Mouse (Mus musculus) stomach, embryonic 14.5 days (tissue): Measurements from ENCODE around the gene Dsn1. TPM values are rescaled to one million over a fixed set of nuclear protein-coding genes. Genes with fewer than 3 reads are reported as not detected.

Source experiments
- ATAC-seq: fragments of 200-750 bp; cut with Nextera tagmentation; 2 replicates; pipeline ENCODE4 v1.8.0; 2017; ENCODE audit warnings: low read depth, moderate TSS enrichment; ENCODE audit not compliant: insufficient number of reproducible peaks, insufficient read depth, low FRiP score
- H3K27ac ChIP-seq: fragments of 300-500 bp; sonication (generic); 2 replicates; pipeline ENCODE4 v1.5.1; 2014; ENCODE audit warnings: mild to moderate bottlenecking, low read length, moderate library complexity, mixed read lengths
- H3K27me3 ChIP-seq: fragments of 300-500 bp; sonication (generic); 2 replicates; pipeline ENCODE4 v1.6.1; 2014; ENCODE audit warnings: low read length, control low read depth, mixed read lengths; ENCODE audit not compliant: control insufficient read depth, insufficient read depth
- H3K36me3 ChIP-seq: fragments of 300-500 bp; sonication (generic); 2 replicates; pipeline ENCODE4 v1.6.1; 2014; ENCODE audit warnings: mild to moderate bottlenecking, control low read depth, low read length, moderate library complexity, mixed read lengths; ENCODE audit not compliant: control insufficient read depth, insufficient read depth
- H3K4me1 ChIP-seq: fragments of 300-500 bp; sonication (generic); 2 replicates; pipeline ENCODE4 v1.6.1; 2014; ENCODE audit warnings: low read length, control low read depth, mixed read lengths; ENCODE audit not compliant: control insufficient read depth, insufficient read depth
- H3K4me2 ChIP-seq: fragments of 300-500 bp; sonication (generic); replicated peaks from 2 replicates; pipeline ENCODE4 v1.6.1; 2014; ENCODE audit warnings: low read depth, low read length, control low read depth
- H3K4me3 ChIP-seq: fragments of 300-500 bp; sonication (generic); 2 replicates; pipeline ENCODE4 v1.5.1; 2014; ENCODE audit warnings: low read depth, low read length, control low read depth
- H3K9ac ChIP-seq: fragments of 300-500 bp; sonication (generic); replicated peaks from 2 replicates; pipeline ENCODE4 v1.6.1; 2014; ENCODE audit warnings: low read depth, mild to moderate bottlenecking, control low read depth, low read length, moderate library complexity, mixed read lengths
- H3K9me3 ChIP-seq: fragments of 300-500 bp; sonication (generic); 2 replicates; pipeline ENCODE4 v1.6.1; 2016; ENCODE audit warnings: low read depth, low read length, control low read depth; ENCODE audit not compliant: control insufficient read depth
- WGBS: fragments of 180-500 bp; shearing (Covaris S2); extraction: QIAGEN DNeasy Blood & Tissue Kit; methylation state at CpG from one replicate; pipeline ENCODE4 v1.1.7; 2014; 5-methylcytosine and 5-hydroxymethylcytosine counted together
- polyA plus RNA-seq: library from polyadenylated mRNA; unstranded; fragments of >200 nt; fragmentation: Nextera tagmentation; extraction: Ambion mirVana; gene quantifications from 2 replicates; pipeline ENCODE4 v1.2.1, GENCODE M21; 2014

Dsn1 gene
- polyA plus RNA-seq, 1 experiment from 2014 or later = 38.7 TPM

DNA sequence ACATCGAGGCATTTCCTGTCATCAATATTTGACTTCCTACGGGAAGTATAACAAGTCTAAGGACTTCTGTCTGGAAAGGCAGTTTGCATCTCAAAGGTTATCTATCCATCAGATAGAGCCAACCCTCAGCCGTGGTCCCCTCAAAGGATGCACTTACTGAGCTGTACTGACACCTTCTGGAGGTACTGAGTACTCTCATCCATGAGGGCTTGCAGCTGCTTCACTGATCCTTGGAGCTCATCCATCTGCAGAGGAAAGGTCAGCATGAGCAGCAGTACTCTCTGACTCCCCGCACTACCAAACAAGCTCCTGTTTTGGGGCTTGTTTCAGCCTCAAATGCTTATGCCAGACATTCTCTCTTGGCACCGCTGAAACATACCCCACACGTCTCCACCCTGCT lies 10.4 kb downstream of the Dsn1 start:
- no peak for ATAC-seq
- peaks cover 52% of the 10 kb centered on the region for H3K36me3 ChIP-seq
- 57% methylated on average over 6 of the region's 6 CpGs for WGBS

GRCm38 (mm10) chr2:156991470-156992319 lies 15.3 kb downstream of the Dsn1 start, which contains the start of gene Ndrg3:
Gene Ndrg3 (minus strand): TSS chr2:156992056.
- ATAC-seq = peak; percentile 97
- Histone ChIP-seq H3K4me3 (peak within 1 kb of the TSS; percentile 77), H3K4me1 (peaks cover 5% of the 10 kb centered on the region; the same call in 1 of the 2 replicates), H3K9ac (peak within 1 kb of the TSS; percentile 83), H3K27me3 (no peaks in the 10 kb centered on the region), H3K36me3 (peaks cover 16% of the 10 kb centered on the region), H3K27ac (peak within 1 kb of the TSS; percentile 11; the same call in 1 of the 2 replicates), H3K9me3 (no peaks in the 10 kb centered on the region), H3K4me2 (peak within 1 kb of the TSS; percentile 87)
- WGBS = under 1% methylated on average over 56 of the region's 66 CpGs

More for the DNA sequence above, 10.4 kb downstream of the Dsn1 start:
- H3K4me3 ChIP-seq = no peak overlapping the region
- no peak overlapping the region for H3K27ac ChIP-seq
- H3K9me3 ChIP-seq = no peaks in the 10 kb centered on the region
- no peak overlapping the region for H3K4me2 ChIP-seq
- no peaks in the 10 kb centered on the region for H3K4me1 ChIP-seq
- no peaks in the 10 kb centered on the region for H3K27me3 ChIP-seq
- H3K9ac ChIP-seq = no peak overlapping the region

GRCm38 (mm10) chr2:156990727-156991431 lies 16.1 kb downstream of the Dsn1 start:
- Histone ChIP-seq H3K4me3 (peak overlapping the region; percentile 77), H3K9ac (peak overlapping the region; percentile 83), H3K9me3 (no peaks in the 10 kb centered on the region), H3K4me2 (peak overlapping the region; percentile 87), H3K36me3 (peaks cover 10% of the 10 kb centered on the region), H3K27ac (no peak overlapping the region), H3K27me3 (no peaks in the 10 kb centered on the region), H3K4me1 (peaks cover 5% of the 10 kb centered on the region; the same call in 1 of the 2 replicates)
- 8% methylated on average over 16 of the region's 16 CpGs for WGBS
- ATAC-seq = no peak

DNA sequence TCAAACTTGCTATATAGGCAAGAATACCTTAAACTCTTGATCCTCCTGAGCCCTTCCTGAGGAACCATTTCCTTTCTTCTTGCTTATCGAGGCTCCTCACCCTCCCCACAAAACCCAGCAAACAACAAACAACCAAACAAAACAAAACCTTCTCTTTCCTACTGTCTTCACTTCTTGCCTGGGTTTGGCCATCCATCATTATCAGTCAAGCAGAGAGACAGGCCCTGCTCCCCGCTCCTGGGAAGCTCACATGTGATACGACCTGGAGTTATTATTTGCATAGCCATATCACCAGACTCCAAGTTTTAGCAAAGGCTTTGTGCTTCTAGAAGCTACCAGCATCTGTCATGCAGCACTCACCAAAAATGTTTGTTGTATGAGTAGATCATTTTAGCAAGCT lies 19.6 kb downstream of the Dsn1 start:
- Histone ChIP-seq H3K9me3 (no peaks in the 10 kb centered on the region), H3K4me2 (no peak overlapping the region), H3K4me1 (peaks cover 10% of the 10 kb centered on the region), H3K36me3 (no peaks in the 10 kb centered on the region), H3K27ac (no peak overlapping the region), H3K9ac (no peak overlapping the region), H3K4me3 (no peak overlapping the region), H3K27me3 (no peaks in the 10 kb centered on the region)
- WGBS = 50% methylated on average over 3 of the region's 3 CpGs
- ATAC-seq = no peak

DNA sequence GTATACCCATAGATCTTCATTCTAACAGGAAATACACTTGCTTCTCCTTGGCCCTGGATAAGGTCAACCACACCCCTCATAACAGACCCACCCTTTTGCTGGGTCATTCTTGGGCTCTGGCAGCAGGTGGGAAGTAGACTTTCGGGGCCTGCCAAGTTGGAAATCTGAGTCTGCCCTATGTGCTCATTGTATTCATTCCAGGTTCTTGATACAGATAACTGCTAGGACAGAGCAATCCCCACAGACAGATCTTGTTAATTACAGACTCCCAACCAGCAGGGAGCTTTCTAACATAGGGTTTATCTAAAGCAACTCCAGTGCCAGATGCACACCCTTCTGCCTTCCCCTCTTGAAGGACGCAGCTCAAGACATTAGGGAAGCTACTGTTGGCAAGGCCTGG lies 24.1 kb downstream of the Dsn1 start:
- 66% methylated on average over 2 of the region's 2 CpGs for WGBS
- Histone ChIP-seq H3K36me3 (no peaks in the 10 kb centered on the region), H3K27ac (no peak overlapping the region), H3K4me1 (peaks cover 5% of the 10 kb centered on the region; the same call in 1 of the 2 replicates), H3K27me3 (no peaks in the 10 kb centered on the region), H3K4me2 (no peak overlapping the region), H3K9ac (no peak overlapping the region), H3K4me3 (no peak overlapping the region), H3K9me3 (no peaks in the 10 kb centered on the region)
- no peak for ATAC-seq

DNA sequence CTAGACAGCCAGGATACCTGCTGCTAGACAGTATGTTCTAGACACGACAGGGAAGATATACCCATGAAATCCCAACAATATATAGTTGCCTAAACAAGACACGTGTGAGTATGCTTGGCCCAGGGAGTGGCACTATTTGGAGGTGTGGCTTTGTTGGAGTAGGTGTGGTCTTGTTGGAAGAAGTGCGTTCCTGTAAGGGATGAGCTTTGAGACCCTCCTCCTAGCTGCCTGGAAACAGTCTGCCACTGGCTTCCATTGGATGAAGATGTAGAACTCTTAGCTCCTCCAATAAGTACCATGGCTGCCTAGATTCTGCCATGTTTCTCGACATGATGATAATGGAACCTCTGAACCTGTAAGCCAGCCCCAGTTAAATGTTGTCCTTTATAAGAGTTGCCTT lies 25.7 kb downstream of the Dsn1 start:
- no peak overlapping the region for H3K9ac ChIP-seq
- H3K27ac ChIP-seq = no peak overlapping the region
- H3K9me3 ChIP-seq = no peaks in the 10 kb centered on the region
- WGBS = 75% methylated on average over 4 of the region's 4 CpGs
- H3K27me3 ChIP-seq = no peaks in the 10 kb centered on the region
- ATAC-seq = no peak
- no peak overlapping the region for H3K4me3 ChIP-seq
- no peaks in the 10 kb centered on the region for H3K36me3 ChIP-seq
- no peak overlapping the region for H3K4me2 ChIP-seq
- peaks cover 5% of the 10 kb centered on the region; the same call in 1 of the 2 replicates for H3K4me1 ChIP-seq

- Histone ChIP-seq H3K4me3 (no peak overlapping the region), H3K27me3 (no peaks in the 10 kb centered on the region), H3K4me1 (peaks cover 5% of the 10 kb centered on the region; the same call in 1 of the 2 replicates), H3K9me3 (no peaks in the 10 kb centered on the region), H3K9ac (no peak overlapping the region), H3K27ac (no peak overlapping the region), H3K4me2 (no peak overlapping the region), H3K36me3 (no peaks in the 10 kb centered on the region)
- WGBS = 79% methylated on average over 2 of the region's 2 CpGs
- ATAC-seq = no peak
These were observed 26.9 kb downstream of the Dsn1 start for GRCm38 (mm10) chr2:156980059-156980458.

DNA sequence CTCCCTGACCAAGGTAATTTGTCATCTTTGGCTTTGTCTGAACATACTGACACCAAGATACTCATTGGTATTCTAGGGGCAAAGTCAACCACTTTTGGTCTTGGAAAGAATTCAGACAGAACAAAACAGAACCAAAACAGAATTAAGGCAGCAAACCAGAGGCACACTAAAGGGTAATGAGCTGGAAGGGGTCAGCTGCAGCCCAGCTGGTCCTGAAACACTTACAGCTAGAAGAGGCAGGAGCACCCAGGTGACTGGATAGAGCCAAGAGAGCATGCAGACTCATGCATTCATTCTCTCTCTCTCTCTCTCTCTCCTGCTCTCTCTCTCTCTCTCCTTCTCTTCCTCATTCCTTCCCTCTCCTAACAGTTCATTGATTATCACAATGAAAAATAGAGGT lies 30.2 kb downstream of the Dsn1 start:
- Histone ChIP-seq H3K4me2 (no peak overlapping the region), H3K27me3 (no peaks in the 10 kb centered on the region)

More for the DNA sequence above, 30.2 kb downstream of the Dsn1 start:
- Histone ChIP-seq H3K27ac (no peak overlapping the region), H3K36me3 (no peaks in the 10 kb centered on the region), H3K4me1 (0 out of 2 replicates have a peak, but pooled peaks cover 3% of the 10 kb centered on the region), H3K4me3 (no peak overlapping the region), H3K9ac (no peak overlapping the region), H3K9me3 (no peaks in the 10 kb centered on the region)
- no peak for ATAC-seq
